Mouse (Mus musculus) left cerebral cortex, postnatal 14 days (tissue): ENCODE data around the gene Zfp652. TPM values are rescaled to one million over a fixed set of nuclear protein-coding genes. Genes with fewer than 3 reads are reported as not detected.

ENCODE experiments used
- DNase-seq, 2 experiments: peaks; one replicate each; pipeline ENCODE4 v3.0.0; 2021 to 2022; ENCODE audit warnings: low spot score in 2 of 2, mixed read lengths in 1 of 2
- intact Hi-C: fragments of 180-260 bp; cut with DNase I; formaldehyde crosslinking; loops from one replicate; pipeline ENCODE4 v1.15.1; 2025
- total RNA-seq, 2 experiments: library from RNA; stranded (reverse); gene quantifications; 2 replicates each; pipeline ENCODE4 v1.2.3; 2021

The Zfp652 gene
- total RNA-seq, 2 experiments from 2014 or later: 40.3 to 40.6 TPM

DNA sequence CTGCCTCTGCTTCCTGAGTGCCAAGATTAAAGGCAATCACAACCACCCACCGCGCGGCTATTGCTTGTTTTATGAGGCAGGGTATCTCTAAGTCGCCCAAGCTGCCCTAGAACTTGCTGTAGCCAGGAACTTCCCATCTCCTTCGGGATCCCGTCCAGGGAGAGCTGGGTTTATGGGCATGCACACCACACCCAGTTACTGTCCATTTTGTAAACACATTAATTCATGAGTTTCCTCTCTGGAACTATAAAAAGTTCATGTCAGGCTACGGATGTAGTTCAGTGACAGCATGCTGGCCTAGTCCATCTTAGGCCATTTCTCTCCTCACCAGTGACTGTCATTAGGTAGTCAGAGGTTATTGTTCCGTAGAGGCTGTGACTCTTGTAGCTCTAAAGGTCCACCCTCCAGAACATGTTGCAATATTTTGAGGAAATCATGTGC is 77.0 kb downstream of the Zfp652 start:
- DNase-seq: no peak
- intact Hi-C loops: no loop called here

DNA sequence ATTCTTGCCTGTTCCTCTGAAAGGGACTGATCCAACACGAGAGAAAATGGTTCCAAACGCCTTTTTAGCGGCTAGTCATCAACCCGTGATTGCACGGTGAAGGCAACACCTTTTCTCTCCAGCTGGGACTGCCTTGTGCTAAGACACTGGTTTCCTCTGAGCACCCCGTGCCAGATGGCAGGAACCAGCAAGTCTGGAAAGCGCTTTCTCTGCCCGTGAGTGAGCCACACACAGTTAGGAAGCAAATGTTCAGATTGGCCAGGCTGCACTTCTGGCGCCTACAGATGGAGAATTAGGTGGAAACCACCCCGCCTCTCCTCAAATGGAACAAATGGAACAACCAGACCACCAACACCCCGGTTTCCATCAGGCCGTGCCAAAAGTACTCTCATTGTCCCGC is 79.3 kb downstream of the Zfp652 start:
- peak; percentile 49 to 76 for DNase-seq
- intact Hi-C loops: no loop called here

DNA sequence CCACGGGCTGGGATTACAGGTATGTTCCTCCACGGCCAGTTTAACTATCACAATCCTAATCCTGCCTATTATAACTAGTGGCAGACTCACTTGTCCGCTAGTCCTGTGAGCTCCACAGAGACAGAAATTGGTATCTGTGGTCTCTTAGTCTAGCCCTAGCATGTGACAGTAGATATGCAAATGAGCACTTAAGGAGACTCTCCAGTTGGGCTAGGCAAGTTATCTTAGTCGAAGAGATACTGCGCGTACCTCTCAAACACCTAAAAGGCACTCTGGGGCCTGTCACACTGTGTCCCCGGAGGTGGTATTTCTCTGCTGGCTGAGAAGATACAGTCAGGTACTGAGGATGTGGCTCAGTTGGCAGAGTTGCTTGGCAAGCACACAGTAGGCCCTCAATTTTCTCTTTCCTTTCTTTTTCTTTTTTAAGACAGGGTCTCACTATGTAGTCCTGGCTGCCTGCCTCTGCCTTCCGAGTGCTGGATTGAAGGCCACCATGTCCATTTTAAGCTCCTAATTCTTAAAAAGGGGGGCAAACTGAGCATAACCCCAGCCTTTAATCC is 80.6 kb downstream of the Zfp652 start:
- intact Hi-C loops: no loop called here
- no peak for DNase-seq

DNA sequence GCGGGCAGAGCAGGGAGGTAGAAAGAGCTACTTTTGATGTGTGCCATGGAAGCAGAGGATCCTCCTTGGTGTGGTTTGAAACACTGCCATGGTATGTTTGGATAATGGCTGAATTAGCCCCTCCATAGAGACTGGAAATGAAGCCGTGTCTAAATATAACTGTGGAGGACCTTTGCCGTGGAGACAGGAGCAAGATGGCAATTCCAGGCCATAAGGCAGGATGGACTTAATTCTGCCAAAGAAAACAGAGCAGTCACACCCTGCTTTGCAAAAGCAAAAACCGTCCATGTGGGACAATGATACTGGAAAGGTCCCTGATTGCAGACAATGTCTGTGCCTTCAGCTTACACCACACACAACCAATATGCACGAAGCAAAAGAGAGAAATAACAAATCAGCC is 81.7 kb downstream of the Zfp652 start:
- intact Hi-C loops: no loop called here
- DNase-seq: no peak

DNA sequence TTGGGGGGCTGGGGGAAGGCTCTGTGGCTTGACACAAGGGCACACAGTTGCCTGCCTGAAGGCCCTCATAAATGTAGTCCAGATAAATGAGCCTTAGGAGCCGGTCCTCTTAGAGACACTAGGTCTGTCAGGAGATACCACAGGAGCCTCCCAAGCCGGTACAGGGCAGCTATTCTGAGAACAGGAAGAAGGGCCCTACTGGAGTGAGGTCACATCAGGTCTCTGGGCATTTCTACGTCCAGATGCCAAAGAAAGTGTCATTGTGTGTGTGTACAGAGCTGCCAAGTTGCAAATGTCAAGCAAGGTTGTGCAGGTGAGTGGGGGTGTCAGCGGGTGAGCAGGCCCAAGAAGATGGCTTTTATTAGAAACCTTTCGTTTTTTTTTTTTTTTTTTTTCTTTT is 83.1 kb downstream of the Zfp652 start:
- DNase-seq: no peak
- intact Hi-C loops: no loop called here

DNA sequence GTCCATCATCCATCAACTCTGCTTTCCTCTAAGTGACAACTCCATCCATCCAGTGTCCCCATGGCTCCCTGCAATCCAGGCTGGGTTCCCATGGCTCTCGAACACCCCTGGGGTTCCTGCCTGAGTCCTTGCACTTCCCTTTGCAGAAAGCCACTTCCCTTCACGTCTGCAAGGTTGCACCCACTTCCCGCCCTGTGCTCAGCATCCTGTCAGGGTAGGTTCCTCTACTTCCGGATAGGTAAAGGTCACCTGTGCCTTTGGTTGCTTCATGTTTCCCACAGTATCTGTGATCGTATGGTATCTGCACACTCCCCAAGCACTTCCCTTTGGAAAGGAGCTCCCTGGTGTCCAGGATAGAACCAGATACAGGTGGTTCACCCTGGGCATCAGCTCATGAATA is 92.5 kb downstream of the Zfp652 start:
- intact Hi-C loops: no loop called here
- DNase-seq: no peak

DNA sequence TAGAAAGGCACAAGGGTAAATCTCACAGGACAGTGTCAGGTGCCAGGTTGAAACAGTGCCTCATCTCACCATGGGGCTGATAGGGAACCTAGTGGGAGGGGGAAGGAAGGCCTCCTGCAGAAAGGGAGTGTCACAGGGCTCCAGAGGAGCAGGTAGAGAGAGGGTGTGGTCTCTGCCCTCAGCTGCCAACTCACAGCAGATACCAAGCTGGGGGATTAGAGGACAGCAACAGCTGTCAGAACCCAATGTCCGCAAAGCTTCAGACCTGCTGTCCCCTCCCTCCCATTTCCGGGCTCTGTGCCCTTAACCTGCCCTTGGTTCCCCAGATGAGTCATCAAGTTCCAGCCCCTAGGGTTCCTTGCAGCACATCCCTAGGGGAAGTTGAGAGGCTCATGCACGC is 93.1 kb downstream of the Zfp652 start:
- intact Hi-C loops: no loop called here
- DNase-seq: no peak

DNA sequence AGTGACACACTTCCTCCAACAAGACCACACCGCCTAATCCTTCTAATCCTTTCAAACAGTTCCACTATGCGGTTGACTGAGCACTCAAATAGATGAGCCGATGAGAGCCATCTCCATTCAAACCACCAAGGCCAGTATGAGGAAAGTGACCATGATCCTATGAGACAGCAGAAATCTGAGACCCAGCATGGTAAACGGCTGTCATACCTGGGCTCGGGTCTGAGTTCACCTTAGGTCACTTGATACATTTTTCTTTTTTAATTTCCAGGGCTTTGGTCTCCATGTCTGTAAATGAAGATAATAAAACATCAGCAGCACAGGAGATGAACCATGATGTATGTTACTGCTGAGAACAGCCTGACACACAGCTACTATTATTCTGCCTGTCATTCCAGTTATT is 95.4 kb downstream of the Zfp652 start:
- intact Hi-C loops: no loop called here
- DNase-seq: no peak

DNA sequence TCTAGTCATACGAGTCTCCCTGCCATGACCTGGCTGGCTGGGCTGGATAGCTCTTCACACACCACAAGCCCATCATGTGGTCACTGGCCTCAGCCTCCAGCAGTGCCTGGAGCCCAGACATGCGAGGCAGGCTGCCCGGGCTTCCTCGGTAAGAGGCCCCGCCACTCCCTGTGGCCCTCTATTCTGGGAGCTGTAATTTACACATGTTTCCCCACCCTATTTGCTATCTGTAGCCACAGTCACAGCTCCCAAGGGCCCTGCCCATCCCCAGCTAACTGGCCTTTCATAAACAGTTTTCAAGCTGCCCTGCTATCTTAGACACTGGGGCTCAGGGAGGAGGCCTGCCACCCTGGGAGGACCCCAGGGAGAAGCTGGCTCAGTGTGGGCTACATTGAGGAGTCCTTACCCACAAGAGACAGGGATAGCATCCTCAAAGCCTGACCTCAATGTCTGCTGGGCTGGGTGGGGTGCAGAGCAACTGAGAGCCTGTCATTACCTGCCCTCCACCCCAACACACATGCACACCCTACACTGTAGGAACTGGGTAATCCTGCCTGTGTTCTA is 96.1 kb downstream of the Zfp652 start:
- intact Hi-C loops: no loop called here
- no peak for DNase-seq

DNA sequence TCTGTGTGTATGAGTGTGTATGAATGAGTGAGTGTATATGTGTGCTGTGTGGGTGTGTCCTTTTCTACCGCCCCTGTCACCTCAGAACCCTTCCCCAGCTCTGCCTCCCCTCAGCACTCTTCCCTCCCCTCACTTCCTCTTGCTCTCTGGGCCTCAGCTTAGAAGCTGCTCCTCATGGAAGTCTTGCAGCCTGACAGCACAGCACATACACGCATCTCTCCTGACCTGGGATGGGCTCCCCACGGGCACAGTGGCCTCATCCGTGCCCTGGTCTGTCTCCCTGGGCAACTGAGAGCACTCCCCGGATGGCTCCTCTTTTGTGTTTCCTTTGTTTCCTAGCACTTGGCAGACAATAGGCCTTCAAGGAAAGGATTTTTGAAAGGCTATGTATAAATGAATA is 97.1 kb downstream of the Zfp652 start:
- no peak for DNase-seq
- intact Hi-C loops: no loop called here

DNA sequence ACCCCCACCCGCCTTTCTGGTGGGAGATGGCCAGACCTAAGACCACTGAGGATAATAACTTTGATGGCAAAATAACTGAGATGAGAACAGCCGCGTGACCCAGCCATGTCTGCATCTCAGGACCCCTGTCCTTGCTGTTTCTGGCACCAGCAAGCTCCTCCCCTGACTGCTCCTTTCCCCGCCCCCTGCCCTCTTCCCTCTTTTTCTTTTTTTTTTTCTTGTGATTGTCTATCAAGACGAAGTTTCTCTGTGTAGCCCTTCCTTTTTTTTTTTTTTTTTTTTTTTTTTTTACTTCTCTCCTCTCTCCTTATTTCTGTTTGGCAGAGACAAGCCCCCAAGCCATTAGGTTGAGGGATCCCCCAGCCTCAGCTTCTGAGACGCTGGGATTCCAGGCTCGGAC is 98.4 kb downstream of the Zfp652 start:
- intact Hi-C loops: no loop called here
- no peak for DNase-seq

DNA sequence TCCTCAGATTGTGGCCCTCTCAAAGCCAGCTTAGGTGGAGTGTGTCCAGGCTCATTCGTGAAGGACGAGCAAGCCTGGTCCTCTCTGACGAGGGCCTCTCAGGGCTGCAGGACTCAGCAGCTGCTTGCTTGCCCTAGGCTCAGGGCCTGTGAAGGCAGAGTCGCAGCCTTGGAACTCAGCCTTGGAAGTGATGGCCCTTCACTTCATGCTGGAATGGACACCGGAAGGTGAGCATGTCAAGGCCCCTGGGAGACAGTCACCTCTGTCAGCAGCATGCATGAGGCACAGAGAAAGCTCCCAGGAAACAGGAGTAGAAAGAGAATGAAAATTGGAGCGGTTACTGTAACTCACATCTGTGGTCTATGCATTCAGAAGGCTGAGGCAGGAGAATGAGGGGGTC is 99.3 kb downstream of the Zfp652 start:
- intact Hi-C loops: no loop called here
- DNase-seq: no peak

DNA sequence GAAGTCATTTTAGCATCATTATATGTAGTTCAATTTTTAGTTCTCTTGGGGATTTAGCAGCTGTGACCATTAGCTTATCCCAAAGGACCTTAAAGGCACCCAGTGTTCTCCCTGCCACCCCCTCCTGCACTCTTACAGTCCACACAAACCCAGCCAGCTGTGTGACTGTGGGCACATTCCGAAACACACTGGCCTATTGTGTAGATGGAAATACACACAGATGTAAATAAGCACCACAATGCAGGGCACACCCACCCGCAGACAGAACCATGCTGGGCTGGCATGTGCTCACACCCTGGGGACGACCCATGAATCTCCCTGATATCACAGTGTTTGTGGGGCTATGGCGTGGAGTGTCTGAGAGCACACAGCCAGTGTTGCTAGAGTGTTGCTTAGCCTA is 99.8 kb downstream of the Zfp652 start:
- no peak for DNase-seq
- intact Hi-C loops: no loop called here

DNA sequence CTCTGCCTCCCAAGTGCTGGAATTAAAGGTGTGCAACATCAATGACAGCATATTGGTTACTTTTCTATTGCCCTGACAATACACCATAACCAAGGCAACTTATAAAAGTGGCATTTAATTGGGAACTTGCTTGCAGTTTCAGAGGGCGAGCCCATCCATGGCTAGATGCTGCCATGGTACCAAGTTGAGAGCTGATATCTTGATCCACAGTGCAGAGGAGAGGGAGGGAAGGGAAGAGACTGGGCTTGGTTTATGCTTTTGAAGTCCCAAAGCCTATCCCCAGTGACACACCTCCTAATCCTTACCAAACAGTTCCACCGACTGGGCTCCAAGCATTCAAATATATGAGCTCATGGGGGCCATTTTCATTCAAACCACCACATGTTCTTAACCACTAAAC is 101.6 kb downstream of the Zfp652 start:
- DNase-seq: no peak
- intact Hi-C loops: no loop called here

DNA sequence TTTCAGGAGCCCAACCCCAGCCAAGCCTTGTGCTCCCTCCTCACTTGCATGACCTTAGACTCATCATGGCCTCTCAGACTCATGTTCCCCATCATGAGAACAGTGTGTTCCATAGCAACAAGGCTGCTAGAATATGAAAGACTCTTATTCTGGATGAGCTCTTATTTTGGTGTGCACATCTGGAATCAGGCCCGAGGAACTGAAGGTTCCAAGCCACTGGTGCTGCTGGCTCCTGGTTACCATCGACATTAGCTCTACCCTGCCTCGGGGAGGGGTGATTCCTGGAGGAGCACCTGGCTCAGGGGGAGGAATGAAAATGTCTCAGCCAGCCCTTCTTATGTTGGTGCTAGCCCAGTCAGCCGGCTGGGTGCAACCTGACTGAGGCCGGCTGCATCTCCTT is 102.4 kb downstream of the Zfp652 start:
- intact Hi-C loops: no loop called here
- no peak for DNase-seq

DNA sequence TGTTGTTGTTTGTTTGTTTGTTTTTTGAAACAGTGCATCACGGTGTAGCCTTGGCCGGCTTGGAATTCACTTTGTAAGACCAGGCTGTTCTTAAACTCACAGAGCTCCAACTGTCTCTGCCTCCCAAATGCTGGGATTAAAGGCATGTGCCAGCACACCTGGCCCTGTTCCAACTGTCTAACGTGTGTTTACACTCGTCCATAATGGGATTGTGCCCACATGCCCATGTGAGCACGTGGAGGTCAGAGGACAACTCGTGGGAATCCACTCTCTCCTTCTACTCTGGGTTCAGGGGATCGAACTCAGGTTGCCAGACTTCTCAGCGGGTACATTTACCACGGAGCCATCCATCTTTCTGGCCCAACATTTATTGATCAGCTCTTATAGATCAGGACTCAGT is 102.9 kb downstream of the Zfp652 start:
- intact Hi-C loops: no loop called here
- no peak for DNase-seq

DNA sequence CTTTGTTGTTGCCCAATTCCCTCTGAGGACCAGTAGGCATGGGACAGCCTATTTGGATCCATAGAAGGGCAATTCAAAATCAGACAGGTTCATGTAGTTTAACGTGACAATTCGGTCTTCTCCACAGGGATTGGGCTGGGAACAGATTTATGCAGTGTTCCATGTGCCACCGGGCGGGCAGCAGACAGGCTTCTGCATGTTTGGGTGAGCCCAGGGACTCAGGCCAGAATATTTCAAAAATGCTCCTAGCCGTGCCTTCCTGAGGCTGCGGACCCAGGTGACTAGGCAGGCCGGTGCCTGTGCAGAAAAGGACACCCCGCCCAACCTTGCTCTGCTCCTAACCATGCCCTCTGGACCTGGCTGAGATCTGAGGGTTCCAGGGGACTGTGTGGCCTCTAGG is 106.7 kb downstream of the Zfp652 start:
- no peak for DNase-seq

DNA sequence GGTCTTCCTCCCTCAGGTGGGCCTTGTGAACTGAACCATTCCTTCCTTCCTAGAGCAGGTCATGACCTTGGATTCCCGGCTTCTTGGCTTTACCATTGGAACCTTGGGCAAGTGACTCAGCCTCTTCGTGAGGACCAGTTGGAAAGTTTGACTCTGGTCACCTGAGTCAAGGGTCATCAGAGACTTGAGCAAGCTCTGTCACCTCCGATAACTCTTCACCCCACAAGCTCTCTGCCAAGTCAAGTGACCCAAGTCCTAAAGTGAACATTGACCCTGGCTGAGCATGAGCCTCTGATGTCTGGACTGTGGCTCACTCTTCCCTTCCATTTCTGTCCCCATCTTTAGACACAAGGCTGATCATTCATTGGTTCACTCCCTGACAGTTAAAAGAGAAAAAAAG is 109.0 kb downstream of the Zfp652 start:
- intact Hi-C loops: no loop called here
- no peak for DNase-seq

More for the DNA sequence above, 106.7 kb downstream of the Zfp652 start:
- intact Hi-C loops: no loop called here

DNA sequence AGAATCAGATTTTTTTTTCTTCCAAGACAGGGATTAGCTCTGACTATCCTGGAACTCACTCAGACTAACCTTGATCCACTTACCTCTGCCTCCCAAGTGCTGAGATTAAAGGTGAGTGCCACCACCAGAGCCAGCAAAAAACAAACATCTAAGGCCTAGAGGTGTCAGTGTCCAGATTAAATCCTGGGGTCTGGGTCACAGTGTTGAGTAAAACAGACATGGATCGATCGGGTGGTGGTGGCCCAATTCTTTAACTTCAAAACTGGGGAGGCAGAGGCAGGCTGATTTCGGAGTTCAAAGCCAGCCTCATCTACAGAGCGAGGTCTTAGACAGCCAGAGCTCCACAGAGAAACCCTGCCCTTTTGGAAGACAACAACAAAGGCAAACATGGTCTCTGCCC is 110.0 kb downstream of the Zfp652 start:
- intact Hi-C loops: no loop called here
- DNase-seq: no peak

DNA sequence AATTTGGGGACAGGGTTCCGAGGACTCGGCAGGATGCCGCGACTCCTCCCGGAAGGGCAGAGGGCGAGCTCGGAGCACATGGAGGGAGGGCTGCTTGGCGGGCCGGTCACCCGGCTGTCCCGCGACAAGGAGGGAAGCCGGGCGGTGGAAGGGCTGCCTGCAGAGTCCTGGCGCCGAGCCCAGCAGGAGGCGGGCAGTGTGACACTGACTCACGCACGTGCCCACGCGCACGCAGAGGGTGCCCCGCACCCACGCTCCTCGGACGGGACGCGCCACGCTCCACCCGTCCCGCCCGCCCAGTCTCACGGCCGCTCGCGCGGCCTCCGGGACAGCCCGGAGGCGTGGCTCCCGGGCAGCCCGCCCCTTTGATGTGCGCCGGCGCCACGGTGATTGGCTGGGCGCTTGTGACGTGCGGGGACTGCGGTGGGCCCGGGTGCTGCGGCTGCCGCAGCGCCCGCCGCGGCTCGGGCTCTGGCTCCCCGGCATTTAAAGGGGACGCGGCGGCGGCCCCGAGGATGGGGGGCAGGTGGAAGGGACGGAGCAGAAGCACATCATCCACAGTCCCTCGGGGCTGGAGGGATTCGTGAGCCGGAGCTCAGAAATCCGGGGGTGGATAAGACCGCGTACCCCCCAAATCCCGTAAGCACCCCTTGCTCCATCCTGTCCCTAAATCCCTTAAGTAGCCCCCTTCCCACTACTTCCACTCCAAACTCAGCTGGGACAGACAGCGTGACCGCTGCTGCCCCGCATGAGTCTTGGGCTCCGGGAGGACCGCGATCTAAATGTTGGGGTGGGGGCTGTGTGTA is 111.8 kb downstream of the Zfp652 start, which contains the start of gene Phospho1:
Phospho1 (plus strand) TSS at position 429 of the 806 bp plus-strand sequence.
- intact Hi-C loops: no loop called here
- peak; percentile 86 to 90 for DNase-seq

DNA sequence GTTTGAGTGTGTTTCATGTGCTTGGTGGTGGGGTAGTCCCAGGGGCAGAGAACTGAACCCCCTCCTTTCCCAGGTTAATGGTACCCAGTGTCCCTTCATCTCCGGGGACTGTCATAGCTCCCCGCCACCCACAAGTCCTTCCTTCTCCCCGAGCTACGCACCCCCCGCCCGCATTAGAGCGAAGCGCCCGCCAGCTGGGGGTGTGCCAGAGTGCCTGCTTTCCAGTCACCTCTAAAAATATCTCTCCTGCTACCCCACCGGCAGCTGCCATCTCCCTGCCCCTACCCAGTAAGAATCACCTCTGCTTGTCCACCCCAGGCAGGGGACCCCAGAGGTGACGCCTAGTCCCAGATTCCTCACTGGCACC is 112.4 kb downstream of the Zfp652 start:
- intact Hi-C loops: no loop called here
- DNase-seq: peak; percentile 54 to 62
